ENCODE assay signal across 17 mouse cellular contexts in genomic region chr14:77196246-77196645, GRCm38 (mm10). TPM values are rescaled to one million over a fixed set of nuclear protein-coding genes. Genes with fewer than 3 reads are reported as not detected.
DNase-seq lines count a peak whose midpoint lies in the region; ATAC-seq and TF ChIP-seq lines count a peak whose summit lies in the region.
"Had no signal": no experiment of that assay in that cellular context is flagged by ENCODE, and none has a peak within 500 bp of the region (broad histone marks: within the 10 kb centered on the region; RNA-seq: fewer than 3 reads in every experiment).

No protein-coding gene starts in this region.

- ATAC-seq in hindbrain, embryonic 16.5 days: no peak
- peak; percentile 69 for ATAC-seq in kidney, postnatal 0 days (replicated peaks; ENCODE audit: low FRiP score, low read depth)
- ATAC-seq in Patski: no peak
- no peak for ATAC-seq in neural tube, embryonic 13.5 days (ENCODE audit: low read depth)

- 0 out of 2 replicates have a peak overlapping the region, but pooled peaks have one; percentile 16 for H3K27ac ChIP-seq in hindbrain, embryonic 16.5 days (ENCODE audit: low read depth, low read length)
- H3K27ac ChIP-seq in hindbrain, embryonic 10.5 days: no peak overlapping the region
- H3K27ac ChIP-seq in kidney, postnatal 0 days: 0 out of 2 replicates have a peak overlapping the region, but pooled peaks have one; percentile 10
- peak overlapping the region; percentile 69 for H3K27ac ChIP-seq in neural tube, embryonic 13.5 days (replicated peaks)
- H3K27ac ChIP-seq: embryonic facial prominence, embryonic 10.5 days; forebrain, embryonic 13.5 days; gastrocnemius, adult 2 months had no signal

- no peaks in the 10 kb centered on the region for H3K27me3 ChIP-seq in hindbrain, embryonic 16.5 days (replicated peaks; ENCODE audit: control insufficient read depth, insufficient read depth, low read length)
- H3K27me3 ChIP-seq in hindbrain, embryonic 10.5 days (ENCODE audit: insufficient read depth, poor library complexity, severe bottlenecking): no peaks in the 10 kb centered on the region
- H3K27me3 ChIP-seq in kidney, postnatal 0 days (ENCODE audit: insufficient read depth, low read length): no peaks in the 10 kb centered on the region
- H3K27me3 ChIP-seq in Patski: no peaks in the 10 kb centered on the region
- H3K27me3 ChIP-seq in neural tube, embryonic 13.5 days: no peaks in the 10 kb centered on the region
- H3K27me3 ChIP-seq: forebrain, embryonic 13.5 days had no signal

- no peaks in the 10 kb centered on the region for H3K9me3 ChIP-seq in hindbrain, embryonic 16.5 days (ENCODE audit: control insufficient read depth, low read length)
- no peaks in the 10 kb centered on the region for H3K9me3 ChIP-seq in hindbrain, embryonic 10.5 days
- no peaks in the 10 kb centered on the region for H3K9me3 ChIP-seq in kidney, postnatal 0 days (replicated peaks; ENCODE audit: low read length)
- no peaks in the 10 kb centered on the region for H3K9me3 ChIP-seq in neural tube, embryonic 13.5 days
- H3K9me3 ChIP-seq: embryonic facial prominence, embryonic 10.5 days; forebrain, embryonic 13.5 days had no signal

- in situ Hi-C loops in Patski (cut with MboI; ENCODE audit: low pct_unique_long_range_greater_than_20kb): no loop called here

- DNase-seq in hindbrain, embryonic 10.5 days (ENCODE audit: low spot score): no peak
- peak; percentile 82 for DNase-seq in kidney, postnatal 0 days (ENCODE audit: low spot score)
- no peak for DNase-seq in kidney, adult 18-20 months
- DNase-seq in Patski (ENCODE audit: low read depth, low spot score): peak; percentile 19
- DNase-seq in frontal cortex, postnatal 14 days (ENCODE audit: low spot score in 2 of 2): no peak
- DNase-seq: adrenal gland, adult 8-10 months; adrenal gland, postnatal 36 days; cerebellum, adult 2 months; cerebellum, postnatal 10 days; forebrain, postnatal 0 days; gastrocnemius, adult 2 months; gastrocnemius, postnatal 36 days; heart, postnatal 10 days had no signal

- H3K4me1 ChIP-seq in hindbrain, embryonic 16.5 days (ENCODE audit: control insufficient read depth, insufficient read depth, low read depth, low read length): peaks cover 22% of the 10 kb centered on the region
- H3K4me1 ChIP-seq in hindbrain, embryonic 10.5 days (replicated peaks): peaks cover 8% of the 10 kb centered on the region; the same call in 1 of the 2 replicates
- H3K4me1 ChIP-seq in kidney, postnatal 0 days (replicated peaks; ENCODE audit: insufficient read depth, low read length): no peaks in the 10 kb centered on the region
- peaks cover 47% of the 10 kb centered on the region for H3K4me1 ChIP-seq in neural tube, embryonic 13.5 days (replicated peaks)

- POLR2A ChIA-PET in Patski (lab: Charles Lee): no interaction called here

- WGBS in hindbrain, embryonic 16.5 days: 58% methylated on average over 3 of the region's 3 CpGs
- 69% methylated on average over 3 of the region's 3 CpGs for WGBS in hindbrain, embryonic 10.5 days
- 27% methylated on average over 3 of the region's 3 CpGs for WGBS in kidney, postnatal 0 days
- 38% methylated on average over 3 of the region's 3 CpGs for WGBS in neural tube, embryonic 13.5 days

- H3K4me3 ChIP-seq in hindbrain, embryonic 16.5 days (ENCODE audit: low read length): no peak overlapping the region
- no peak overlapping the region for H3K4me3 ChIP-seq in hindbrain, embryonic 10.5 days
- H3K4me3 ChIP-seq in kidney, postnatal 0 days (replicated peaks; ENCODE audit: low read depth, low read length): no peak overlapping the region
- no peak overlapping the region for H3K4me3 ChIP-seq in neural tube, embryonic 13.5 days
- H3K4me3 ChIP-seq: embryonic facial prominence, embryonic 10.5 days; forebrain, embryonic 13.5 days; gastrocnemius, adult 2 months had no signal

- TF ChIP-seq CTCF in kidney, postnatal 0 days (IDR thresholded peaks at IDR 0.05; ENCODE audit: low read depth): no peak
- no peak for TF ChIP-seq CTCF in Patski (IDR thresholded peaks at IDR 0.05)

- no peak overlapping the region for H3K9ac ChIP-seq in hindbrain, embryonic 16.5 days (ENCODE audit: low read depth, low read length)
- H3K9ac ChIP-seq in kidney, postnatal 0 days (ENCODE audit: low read depth, low read length): no peak overlapping the region
- no peak overlapping the region for H3K9ac ChIP-seq in neural tube, embryonic 13.5 days
- H3K9ac ChIP-seq: forebrain, embryonic 13.5 days; forebrain, postnatal 0 days had no signal

- H3K4me2 ChIP-seq in hindbrain, embryonic 16.5 days (ENCODE audit: low read length): no peak overlapping the region
- H3K4me2 ChIP-seq in kidney, postnatal 0 days (ENCODE audit: low read length): no peak overlapping the region
- H3K4me2 ChIP-seq in neural tube, embryonic 13.5 days: no peak overlapping the region

- H3K36me3 ChIP-seq in hindbrain, embryonic 16.5 days (ENCODE audit: control insufficient read depth, insufficient read depth, low read length): no peaks in the 10 kb centered on the region
- H3K36me3 ChIP-seq in hindbrain, embryonic 10.5 days: no peaks in the 10 kb centered on the region
- no peaks in the 10 kb centered on the region for H3K36me3 ChIP-seq in kidney, postnatal 0 days (ENCODE audit: insufficient read depth, low read length)
- no peaks in the 10 kb centered on the region for H3K36me3 ChIP-seq in neural tube, embryonic 13.5 days
- H3K36me3 ChIP-seq: embryonic facial prominence, embryonic 10.5 days had no signal

- CTCF ChIA-PET in Patski (lab: Charles Lee): interaction anchor here (1.5 kb wide), 1 partner anchor 32 kb away, joined by 5 read pairs; no protein-coding TSS in a partner anchor

RNA-seq across cellular contexts. Expression of gene Enox1, which starts 39.7 kb away (rescaled TPM):
- 35.7 and 37.1 TPM in 2 replicates for polyA plus RNA-seq in hindbrain, embryonic 16.5 days (2015; fragmentation: Nextera tagmentation; extraction: Ambion mirVana)
- polyA plus RNA-seq in hindbrain, embryonic 10.5 days (2016; fragmentation: Nextera tagmentation; extraction: Ambion mirVana): 10.4 and 17.6 TPM in 2 replicates
- 6.6 and 6.8 TPM in 2 replicates for polyA plus RNA-seq in kidney, postnatal 0 days (2015; fragmentation: Nextera tagmentation; extraction: Ambion mirVana)
- 2.4 TPM for polyA plus RNA-seq in Patski (2021)
- polyA plus RNA-seq in neural tube, embryonic 13.5 days (2015; fragmentation: Nextera tagmentation; extraction: Ambion mirVana): 40.4 and 44.9 TPM in 2 replicates

Comparison
In these comparisons a context has a peak if more than half of its experiments do, and no peak if none do; other contexts are left out.
1. DNase-seq: peak in kidney, postnatal 0 days (single experiment) and Patski (single experiment); none in hindbrain, embryonic 10.5 days (single experiment), kidney, adult 18-20 months (single experiment) and frontal cortex, postnatal 14 days (0 of 2).